Mouse (Mus musculus) limb, embryonic 12.5 days (tissue): Measurements from ENCODE around the gene Mcpt4. TPM values are rescaled to one million over a fixed set of nuclear protein-coding genes. Genes with fewer than 3 reads are reported as not detected.
"Not testable (repeated sequence)": the region's sequence is repeated elsewhere in the genome, so short reads cannot be mapped to it uniquely, and the experiment has no call there.

Source experiments
- ATAC-seq: fragments of 200-750 bp; cut with Nextera tagmentation; 2 replicates; pipeline ENCODE4 v1.8.0; 2017; ENCODE audit warnings: low read depth, moderate TSS enrichment; ENCODE audit not compliant: insufficient number of reproducible peaks, insufficient read depth, low FRiP score, low TSS enrichment
- H3K27ac ChIP-seq: fragments of 300-500 bp; sonication (generic); 2 replicates; pipeline ENCODE4 v1.5.1; 2016; ENCODE audit warnings: mild to moderate bottlenecking, moderate library complexity
- H3K27me3 ChIP-seq: fragments of 300-500 bp; sonication (generic); 2 replicates; pipeline ENCODE4 v1.6.1; 2016; ENCODE audit warnings: mild to moderate bottlenecking, moderate library complexity
- H3K36me3 ChIP-seq: fragments of 300-500 bp; sonication (generic); 2 replicates; pipeline ENCODE4 v1.6.1; 2016; ENCODE audit warnings: mild to moderate bottlenecking, moderate library complexity
- H3K4me1 ChIP-seq: fragments of 300-500 bp; sonication (generic); replicated peaks from 2 replicates; pipeline ENCODE4 v1.6.1; 2016
- H3K4me2 ChIP-seq: fragments of 300-500 bp; sonication (generic); 2 replicates; pipeline ENCODE4 v1.6.1; 2016; ENCODE audit warnings: mild to moderate bottlenecking, moderate library complexity
- H3K4me3 ChIP-seq: fragments of 300-500 bp; sonication (generic); replicated peaks from 2 replicates; pipeline ENCODE4 v1.5.1; 2016; ENCODE audit warnings: mild to moderate bottlenecking
- H3K9ac ChIP-seq: fragments of 300-500 bp; sonication (generic); replicated peaks from 2 replicates; pipeline ENCODE4 v1.6.1; 2016; ENCODE audit warnings: mild to moderate bottlenecking, moderate library complexity
- H3K9me3 ChIP-seq: fragments of 300-500 bp; sonication (generic); 2 replicates; pipeline ENCODE4 v1.6.1; 2016; ENCODE audit warnings: mild to moderate bottlenecking, moderate library complexity
- WGBS: fragments of 180-500 bp; shearing (Covaris S2); methylation state at CpG from one replicate; pipeline ENCODE4 v1.1.7; 2016; 5-methylcytosine and 5-hydroxymethylcytosine counted together
- polyA plus RNA-seq: library from polyadenylated mRNA; unstranded; fragments of >200 nt; fragmentation: Nextera tagmentation; extraction: Ambion mirVana; gene quantifications from 2 replicates; pipeline ENCODE4 v1.2.1, GENCODE M21; 2016

The Mcpt4 gene
- polyA plus RNA-seq = not detected in 2 replicates

- not testable (repeated sequence) for H3K9ac ChIP-seq, H3K4me1 ChIP-seq, H3K27ac ChIP-seq, H3K36me3 ChIP-seq, H3K4me3 ChIP-seq, ATAC-seq, H3K9me3 ChIP-seq, H3K27me3 ChIP-seq, H3K4me2 ChIP-seq
- WGBS = 65% methylated on average over 3 of the region's 3 CpGs
These were observed at the start of gene Mcpt4 for GRCm38 (mm10) chr14:56062213-56062612. Gene Mcpt4 (minus strand): TSS chr14:56062313.

DNA sequence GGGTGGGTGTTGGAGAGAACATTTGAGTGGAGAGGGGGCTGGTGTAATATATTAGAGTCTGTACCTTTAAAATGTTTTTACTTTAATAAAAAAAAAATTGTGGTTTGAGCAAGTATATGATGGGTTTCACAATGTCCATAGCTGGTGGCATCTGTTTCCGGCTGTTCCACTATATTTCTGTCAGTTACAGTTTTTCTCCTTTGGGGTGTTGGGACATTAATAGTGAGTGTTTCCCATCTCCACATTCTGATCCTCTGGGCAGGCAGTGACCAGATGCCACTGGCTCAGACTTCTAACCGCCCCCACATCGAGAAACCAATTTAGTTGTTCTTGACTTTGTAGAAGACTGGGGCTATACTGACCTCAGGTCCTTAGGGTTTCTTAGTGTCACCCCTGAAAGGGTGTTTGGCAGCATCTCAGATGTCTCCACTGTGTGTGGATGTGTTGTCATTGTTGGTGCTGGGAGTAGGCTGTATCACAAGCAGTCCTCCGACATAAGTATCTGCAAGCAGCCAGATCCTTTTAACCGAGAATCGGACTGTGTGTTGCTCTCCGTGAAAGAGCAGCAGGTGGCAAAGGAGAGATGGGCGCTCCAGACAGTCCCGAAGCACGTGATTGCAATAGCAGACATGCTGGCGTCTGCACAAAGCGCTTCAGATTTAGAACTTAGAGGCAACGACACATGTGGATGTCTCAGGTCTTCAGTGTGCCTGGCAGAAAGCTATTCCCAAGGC is 43.5 kb upstream of the Mcpt4 start:
- WGBS = 83% methylated on average over 13 of the region's 13 CpGs
- no peaks in the 10 kb centered on the region for H3K4me1 ChIP-seq
- no peak for ATAC-seq

DNA sequence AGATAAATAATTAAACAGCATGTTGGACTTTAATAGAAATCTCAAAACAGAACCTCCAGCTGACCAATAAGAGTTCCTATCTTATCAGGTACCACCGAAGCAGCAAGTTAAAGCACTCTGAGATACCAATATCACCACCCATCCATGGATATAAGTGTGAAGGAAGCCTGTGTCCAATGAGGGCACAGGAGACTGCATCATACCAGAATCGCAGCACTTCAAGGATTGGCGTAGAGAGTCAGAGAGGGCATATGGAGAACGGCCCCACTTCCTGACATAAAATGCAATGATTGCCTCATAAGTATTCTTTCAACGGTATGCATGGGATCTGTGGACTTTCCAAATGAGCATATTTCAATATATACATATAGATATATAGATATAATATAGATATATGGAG is 42.9 kb upstream of the Mcpt4 start:
- Histone ChIP-seq H3K9ac (no peak overlapping the region), H3K9me3 (no peaks in the 10 kb centered on the region), H3K4me1 (no peaks in the 10 kb centered on the region), H3K36me3 (no peaks in the 10 kb centered on the region), H3K4me2 (no peak overlapping the region), H3K4me3 (no peak overlapping the region), H3K27ac (no peak overlapping the region), H3K27me3 (no peaks in the 10 kb centered on the region)
- 88% methylated on average over 5 of the region's 5 CpGs for WGBS
- ATAC-seq = no peak

More for the DNA sequence above, 43.5 kb upstream of the Mcpt4 start:
- no peaks in the 10 kb centered on the region for H3K27me3 ChIP-seq
- no peak overlapping the region for H3K4me2 ChIP-seq
- H3K4me3 ChIP-seq = no peak overlapping the region
- H3K27ac ChIP-seq = no peak overlapping the region
- H3K9me3 ChIP-seq = no peaks in the 10 kb centered on the region
- no peaks in the 10 kb centered on the region for H3K36me3 ChIP-seq
- H3K9ac ChIP-seq = no peak overlapping the region

DNA sequence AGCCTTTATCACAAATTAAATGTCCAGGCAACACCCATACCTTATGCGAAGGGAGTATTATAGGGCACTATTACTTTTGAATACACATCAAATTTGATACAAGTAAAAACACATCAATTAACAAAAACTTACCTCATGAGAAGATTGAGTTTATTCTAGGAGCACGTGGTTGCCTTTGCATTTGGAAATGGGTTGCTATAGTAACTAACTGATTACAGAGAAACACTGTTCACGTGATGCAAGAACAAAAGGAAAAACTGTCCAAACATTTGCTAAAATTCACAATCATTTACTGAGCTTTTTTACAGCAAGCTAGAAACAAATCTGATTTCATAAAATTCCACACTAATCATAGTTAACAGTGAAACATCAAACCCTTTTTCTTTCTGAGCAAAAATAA is 41.3 kb upstream of the Mcpt4 start:
- WGBS = 82% methylated on average over 3 of the region's 3 CpGs
- Histone ChIP-seq H3K4me1 (no peaks in the 10 kb centered on the region), H3K36me3 (no peaks in the 10 kb centered on the region), H3K4me3 (no peak overlapping the region), H3K9me3 (no peaks in the 10 kb centered on the region), H3K27ac (no peak overlapping the region), H3K27me3 (no peaks in the 10 kb centered on the region), H3K9ac (no peak overlapping the region), H3K4me2 (no peak overlapping the region)
- no peak for ATAC-seq

- Histone ChIP-seq H3K4me2 (no peak within 1 kb of the TSS), H3K36me3 (no peaks in the 10 kb centered on the region), H3K4me1 (no peaks in the 10 kb centered on the region), H3K27ac (no peak within 1 kb of the TSS), H3K9ac (no peak within 1 kb of the TSS), H3K9me3 (no peaks in the 10 kb centered on the region), H3K4me3 (no peak within 1 kb of the TSS), H3K27me3 (no peaks in the 10 kb centered on the region)
- no peak for ATAC-seq
- 78% methylated on average over 10 of the region's 10 CpGs for WGBS
These were observed 40.3 kb upstream of the Mcpt4 start, which contains the start of gene Ctsg for GRCm38 (mm10) chr14:56102386-56102785. Gene Ctsg (minus strand): TSS chr14:56102574.

GRCm38 (mm10) chr14:56098940-56099339 is 36.8 kb upstream of the Mcpt4 start:
- no peaks in the 10 kb centered on the region for H3K27me3 ChIP-seq
- no peaks in the 10 kb centered on the region for H3K36me3 ChIP-seq
- H3K4me1 ChIP-seq = no peaks in the 10 kb centered on the region
- no peak overlapping the region for H3K9ac ChIP-seq
- H3K4me2 ChIP-seq = no peak overlapping the region
- no peaks in the 10 kb centered on the region for H3K9me3 ChIP-seq
- H3K4me3 ChIP-seq = no peak overlapping the region
- no peak overlapping the region for H3K27ac ChIP-seq
- 76% methylated on average over 4 of the region's 4 CpGs for WGBS
- ATAC-seq = no peak

- Histone ChIP-seq H3K9ac (no peak overlapping the region), H3K4me2 (no peak overlapping the region), H3K36me3 (no peaks in the 10 kb centered on the region), H3K27ac (no peak overlapping the region), H3K4me3 (no peak overlapping the region), H3K27me3 (no peaks in the 10 kb centered on the region), H3K4me1 (no peaks in the 10 kb centered on the region), H3K9me3 (no peaks in the 10 kb centered on the region)
- no peak for ATAC-seq
- WGBS = 83% methylated on average over 1 of the region's 1 CpGs
These were observed 35.5 kb upstream of the Mcpt4 start for GRCm38 (mm10) chr14:56097597-56097996.

GRCm38 (mm10) chr14:56093353-56093752 is 31.2 kb upstream of the Mcpt4 start:
- WGBS = 82% methylated on average over 2 of the region's 2 CpGs
- Histone ChIP-seq H3K36me3 (no peaks in the 10 kb centered on the region), H3K4me2 (no peak overlapping the region), H3K27ac (no peak overlapping the region), H3K9me3 (no peaks in the 10 kb centered on the region), H3K27me3 (no peaks in the 10 kb centered on the region), H3K9ac (no peak overlapping the region), H3K4me3 (no peak overlapping the region), H3K4me1 (no peaks in the 10 kb centered on the region)
- no peak for ATAC-seq

DNA sequence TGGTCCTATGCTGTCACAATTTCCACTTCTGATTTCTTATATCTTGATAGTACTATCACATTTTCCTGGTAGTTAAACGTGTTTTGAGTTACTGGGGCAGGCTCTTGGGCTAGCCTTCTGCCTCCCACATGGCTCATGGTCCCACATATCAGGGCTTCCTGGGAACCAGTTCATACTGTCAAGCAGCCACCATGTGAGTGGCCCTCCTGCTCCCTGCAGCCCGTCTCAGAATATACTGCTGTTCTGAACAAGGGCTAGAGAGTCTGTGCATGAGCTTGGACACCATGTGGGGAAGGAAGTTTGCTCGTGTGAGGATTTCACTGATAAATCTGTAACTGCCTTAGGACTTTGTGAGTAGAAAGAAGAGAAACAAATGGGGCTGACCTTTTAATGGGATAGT is 24.6 kb upstream of the Mcpt4 start:
- Histone ChIP-seq H3K9me3 (no peaks in the 10 kb centered on the region), H3K4me3 (no peak overlapping the region), H3K4me1 (no peaks in the 10 kb centered on the region), H3K27me3 (no peaks in the 10 kb centered on the region), H3K36me3 (no peaks in the 10 kb centered on the region), H3K27ac (no peak overlapping the region), H3K4me2 (no peak overlapping the region), H3K9ac (no peak overlapping the region)
- no peak for ATAC-seq
- WGBS = 70% methylated on average over 3 of the region's 3 CpGs

DNA sequence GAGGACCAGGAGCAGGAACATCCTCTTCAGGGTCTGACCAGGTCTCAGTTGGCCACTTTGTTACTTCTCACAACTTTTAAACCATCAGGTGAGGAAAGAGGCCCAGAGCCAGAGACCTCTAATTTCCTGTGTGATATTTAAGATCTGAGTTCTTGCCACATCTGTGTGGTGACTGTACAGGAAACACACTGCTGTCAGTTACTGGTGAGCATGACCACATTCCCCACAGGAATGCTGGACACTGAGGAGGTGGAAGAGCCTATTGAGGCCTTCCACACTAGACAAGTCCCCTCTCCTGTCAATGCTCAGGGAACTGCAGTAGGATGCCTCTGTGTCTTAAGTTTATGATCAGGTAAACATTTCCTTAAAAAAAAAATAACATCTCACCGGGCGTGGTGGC is 23.1 kb upstream of the Mcpt4 start, which contains the start of gene Mcpt8:
Gene Mcpt8 (minus strand): TSS at position 107 of the 400 bp plus-strand sequence.
- H3K4me3 ChIP-seq = no peak within 1 kb of the TSS
- no peaks in the 10 kb centered on the region for H3K9me3 ChIP-seq
- no peak within 1 kb of the TSS for H3K9ac ChIP-seq
- H3K4me2 ChIP-seq = no peak within 1 kb of the TSS
- no peak for ATAC-seq
- no peaks in the 10 kb centered on the region for H3K4me1 ChIP-seq
- no peak within 1 kb of the TSS for H3K27ac ChIP-seq
- no peaks in the 10 kb centered on the region for H3K27me3 ChIP-seq
- 98% methylated on average over 2 of the region's 2 CpGs for WGBS
- H3K36me3 ChIP-seq = no peaks in the 10 kb centered on the region

DNA sequence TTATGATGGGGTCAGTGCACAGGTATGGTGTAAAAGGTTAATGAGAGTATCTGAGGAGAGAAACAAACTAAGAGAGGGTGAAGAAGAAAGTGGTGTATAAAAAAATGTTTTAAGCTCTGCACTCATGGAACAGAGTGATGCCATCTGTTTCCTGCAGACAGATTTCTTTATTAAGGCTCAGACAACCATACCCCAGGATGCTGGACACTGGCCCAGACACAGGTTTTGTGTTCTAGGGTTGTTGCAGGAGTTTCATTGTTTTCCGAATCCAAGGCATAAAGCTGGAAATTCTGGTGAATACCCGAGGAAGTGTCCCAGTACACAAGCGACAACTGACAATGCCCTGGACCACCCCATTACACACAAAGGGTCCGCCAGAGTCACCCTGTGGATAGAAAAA is 19.9 kb upstream of the Mcpt4 start:
- no peak for ATAC-seq
- Histone ChIP-seq H3K9me3 (no peaks in the 10 kb centered on the region), H3K4me3 (no peak overlapping the region), H3K4me2 (no peak overlapping the region), H3K27me3 (no peaks in the 10 kb centered on the region), H3K27ac (no peak overlapping the region), H3K36me3 (no peaks in the 10 kb centered on the region), H3K9ac (no peak overlapping the region), H3K4me1 (no peaks in the 10 kb centered on the region)
- WGBS = 88% methylated on average over 4 of the region's 4 CpGs

- H3K27ac ChIP-seq = no peak overlapping the region
- H3K27me3 ChIP-seq = no peaks in the 10 kb centered on the region
- H3K9me3 ChIP-seq = no peaks in the 10 kb centered on the region
- no peaks in the 10 kb centered on the region for H3K4me1 ChIP-seq
- H3K9ac ChIP-seq = no peak overlapping the region
- H3K4me2 ChIP-seq = no peak overlapping the region
- ATAC-seq = no peak
- 79% methylated on average over 4 of the region's 4 CpGs for WGBS
- H3K4me3 ChIP-seq = no peak overlapping the region
- H3K36me3 ChIP-seq = no peaks in the 10 kb centered on the region
These were observed 4.4 kb downstream of the Mcpt4 start for GRCm38 (mm10) chr14:56057722-56058121.
